Mouse (Mus musculus): ENCODE results near the gene Dnase1l2.

DNA sequence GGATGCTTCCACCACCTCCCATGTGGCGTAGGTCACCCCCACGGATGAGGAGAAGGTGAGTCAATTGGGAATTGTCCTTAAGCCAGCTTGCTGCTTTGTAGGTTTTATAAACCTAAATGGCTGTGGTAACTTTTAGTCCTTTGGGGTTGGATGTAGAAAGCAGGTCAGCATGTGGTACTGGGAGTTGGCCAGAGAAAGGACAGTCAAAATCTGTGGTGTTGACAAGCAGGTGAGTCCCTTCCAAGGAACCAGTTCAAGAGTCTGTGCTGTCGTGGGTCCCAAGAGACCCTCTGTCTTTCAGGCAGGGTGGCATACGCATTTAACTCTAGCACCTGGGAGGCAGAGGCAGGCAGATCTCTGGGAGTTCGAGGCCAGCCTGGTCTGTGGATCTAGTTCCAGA lies 18.4 kb downstream of the Dnase1l2 start:
- TF ChIP-seq POLR2A (IDR thresholded peaks at IDR 0.05; ENCODE audit: insufficient read depth, low read depth, low read length) = no peak
- no peak for TF ChIP-seq CTCF (IDR thresholded peaks at IDR 0.05; ENCODE audit: insufficient read depth, low read depth, low read length)
